Mouse (Mus musculus) adrenal gland, postnatal 25 days (tissue): ENCODE measurements around the gene Def8. TPM values are rescaled to one million over a fixed set of nuclear protein-coding genes. Genes with fewer than 3 reads are reported as not detected.
"Not testable (repeated sequence)": the region's sequence is repeated elsewhere in the genome, so short reads cannot be mapped to it uniquely, and the experiment has no call there.

Experiments used
- DNase-seq: peaks from one replicate; pipeline ENCODE4 v3.0.0; 2021; ENCODE audit warnings: mixed read lengths
- total RNA-seq: library from RNA; stranded (reverse); gene quantifications from 2 replicates; pipeline ENCODE4 v1.2.3, GENCODE M21; 2021

The Def8 gene
- total RNA-seq, 1 experiment from 2014 or later = 29.4 TPM

- no peak for DNase-seq
These were observed 10.7 kb upstream of the Def8 start for GRCm38 (mm10) chr8:123412560-123413170.

GRCm38 (mm10) chr8:123414255-123414654 lies 9.1 kb upstream of the Def8 start:
- no peak for DNase-seq

- DNase-seq = not testable (repeated sequence)
These were observed 8.2 kb upstream of the Def8 start for GRCm38 (mm10) chr8:123414997-123415696.

GRCm38 (mm10) chr8:123415967-123416943 lies 7.1 kb upstream of the Def8 start:
- no peak for DNase-seq

- DNase-seq = no peak
These were observed 6.3 kb upstream of the Def8 start for GRCm38 (mm10) chr8:123416944-123417555.

- DNase-seq = no peak
These were observed 3.6 kb upstream of the Def8 start for GRCm38 (mm10) chr8:123419711-123420110.

- DNase-seq = no peak
These were observed 2.6 kb upstream of the Def8 start for GRCm38 (mm10) chr8:123420525-123421281.

GRCm38 (mm10) chr8:123421325-123421724 lies 2.0 kb upstream of the Def8 start:
- DNase-seq = no peak

- peak; percentile 68 for DNase-seq
These were observed 1.1 kb upstream of the Def8 start for GRCm38 (mm10) chr8:123422056-123422780.

GRCm38 (mm10) chr8:123422781-123423159 lies 557 bp upstream of the Def8 start:
- DNase-seq = no peak

GRCm38 (mm10) chr8:123426511-123427509 lies 3.5 kb downstream of the Def8 start:
- no peak for DNase-seq

- DNase-seq = no peak
These were observed 4.4 kb downstream of the Def8 start for GRCm38 (mm10) chr8:123427639-123428275.

GRCm38 (mm10) chr8:123428343-123428893 lies 5.1 kb downstream of the Def8 start:
- DNase-seq = no peak

GRCm38 (mm10) chr8:123428939-123429721 lies 5.8 kb downstream of the Def8 start:
- DNase-seq = no peak

GRCm38 (mm10) chr8:123429722-123430013 lies 6.3 kb downstream of the Def8 start:
- not testable (repeated sequence) for DNase-seq

GRCm38 (mm10) chr8:123430936-123431335 lies 7.6 kb downstream of the Def8 start:
- not testable (repeated sequence) for DNase-seq

GRCm38 (mm10) chr8:123431616-123432365 lies 8.5 kb downstream of the Def8 start:
- DNase-seq = no peak
